Mouse (Mus musculus) neural tube, embryonic 10.5 days (tissue): ENCODE results near the gene Olfr134.
"Not testable (repeated sequence)": the region's sequence is repeated elsewhere in the genome, so short reads cannot be mapped to it uniquely, and the experiment has no call there.

Experiments
- DNase-seq: peaks from one replicate; pipeline ENCODE4 v3.0.0-alpha.2; 2017; ENCODE audit warnings: low spot score; ENCODE audit errors: extremely low spot score

Gene Olfr134

GRCm38 (mm10) chr17:38171088-38171487 is at the start of gene Olfr134:
Olfr134 (plus strand) TSS chr17:38171388.
- no peak for DNase-seq

- not testable (repeated sequence) for DNase-seq
Measured at GRCm38 (mm10) chr17:38124199-38124598, 47.0 kb upstream of the Olfr134 start.

GRCm38 (mm10) chr17:38125371-38125770 is 45.8 kb upstream of the Olfr134 start:
- DNase-seq = not testable (repeated sequence)

GRCm38 (mm10) chr17:38134426-38134825 is 36.8 kb upstream of the Olfr134 start, which contains the start of gene Olfr132:
Olfr132 (minus strand) TSS chr17:38134526.
- no peak for DNase-seq

- no peak for DNase-seq
Measured at GRCm38 (mm10) chr17:38144981-38145380, 26.2 kb upstream of the Olfr134 start, which contains the start of gene Olfr133. Olfr133 (plus strand) TSS chr17:38145281.

GRCm38 (mm10) chr17:38204035-38204434 is 32.8 kb downstream of the Olfr134 start, which contains the start of gene Olfr135:
Olfr135 (plus strand) TSS chr17:38204335.
- DNase-seq = no peak
